Mouse (Mus musculus): ENCODE measurements at regions not wholly inside any gene's neighbourhood (a gene's known extent, or its start where the extent isn't known, plus 50 kb on each side); places are given as distances from the start of the nearest gene placed in this dataset.

GRCm38 (mm10) chr13:53845786-53846185, 209.7 kb downstream of the Drd1 start:
- no peak for TF ChIP-seq EP300 (IDR thresholded peaks at IDR 0.05; ENCODE audit: insufficient read depth, low read depth, low read length)
- TF ChIP-seq CTCF (IDR thresholded peaks at IDR 0.05), result no peak
- no peak for TF ChIP-seq POLR2A (IDR thresholded peaks at IDR 0.05; ENCODE audit: insufficient read depth, low read depth, low read length)

Measured in heart, adult 2 months (tissue).